Mouse (Mus musculus) brain, embryonic 14.5 days (tissue): Measurements from ENCODE around the gene Kdelr3. TPM values are rescaled to one million over a fixed set of nuclear protein-coding genes. Genes with fewer than 3 reads are reported as not detected.
A peak's percentile ranks its signal among the peaks of the same experiment; 100 is the strongest.

Experiments
- DNase-seq: peaks from one replicate; pipeline ENCODE4 v3.0.0-alpha.2; 2011; ENCODE audit warnings: low read depth
- CTCF ChIP-seq: fragments of 200-500 bp; IDR thresholded peaks from 2 replicates; pipeline ENCODE4 v1.5.1; 2012; ENCODE audit warnings: inconsistent platforms, mild to moderate bottlenecking, moderate library complexity, borderline replicate concordance; ENCODE audit not compliant: insufficient read depth, insufficient read length; ENCODE audit errors: extremely low read depth
- POLR2A ChIP-seq: fragments of 200-500 bp; IDR thresholded peaks from 2 replicates; pipeline ENCODE4 v1.6.1; 2012; ENCODE audit warnings: mild to moderate bottlenecking, inconsistent platforms, borderline replicate concordance; ENCODE audit not compliant: poor library complexity, insufficient read depth, insufficient read length, severe bottlenecking; ENCODE audit errors: extremely low read depth
- polyA plus RNA-seq: library from polyadenylated mRNA; depleted of rRNA; stranded (reverse); fragments of >200 nt; gene quantifications from 2 replicates; pipeline ENCODE4 v1.2.3, GENCODE M21; 2012; rRNA removed

The Kdelr3 gene
- polyA plus RNA-seq, 1 experiment, result 11.3 TPM

DNA sequence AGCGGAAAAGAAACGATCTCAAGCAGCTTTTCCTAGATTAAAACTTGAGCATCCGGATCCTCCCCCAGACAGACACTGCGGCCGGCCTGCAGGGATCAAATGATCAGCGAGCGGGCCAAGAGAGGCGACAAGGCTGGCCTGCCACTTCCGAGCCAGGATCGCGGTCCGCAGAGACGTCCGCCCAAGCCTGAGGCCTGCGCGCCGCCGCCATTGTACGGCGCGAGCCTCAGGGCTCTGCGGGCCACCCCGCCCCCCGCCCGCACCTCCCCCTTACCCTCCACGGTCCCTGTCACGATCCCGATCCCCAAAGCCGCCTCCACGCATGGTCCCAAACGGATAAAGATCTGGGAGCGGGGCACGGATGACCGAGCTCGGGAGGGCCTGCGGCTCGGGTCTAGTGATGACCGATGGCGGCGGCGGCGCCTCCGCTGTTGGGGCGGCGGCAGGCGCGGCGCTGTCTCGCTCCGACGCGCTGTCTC lies 29.7 kb downstream of the Kdelr3 start:
- TF ChIP-seq POLR2A (no peak), CTCF (no peak)

DNA sequence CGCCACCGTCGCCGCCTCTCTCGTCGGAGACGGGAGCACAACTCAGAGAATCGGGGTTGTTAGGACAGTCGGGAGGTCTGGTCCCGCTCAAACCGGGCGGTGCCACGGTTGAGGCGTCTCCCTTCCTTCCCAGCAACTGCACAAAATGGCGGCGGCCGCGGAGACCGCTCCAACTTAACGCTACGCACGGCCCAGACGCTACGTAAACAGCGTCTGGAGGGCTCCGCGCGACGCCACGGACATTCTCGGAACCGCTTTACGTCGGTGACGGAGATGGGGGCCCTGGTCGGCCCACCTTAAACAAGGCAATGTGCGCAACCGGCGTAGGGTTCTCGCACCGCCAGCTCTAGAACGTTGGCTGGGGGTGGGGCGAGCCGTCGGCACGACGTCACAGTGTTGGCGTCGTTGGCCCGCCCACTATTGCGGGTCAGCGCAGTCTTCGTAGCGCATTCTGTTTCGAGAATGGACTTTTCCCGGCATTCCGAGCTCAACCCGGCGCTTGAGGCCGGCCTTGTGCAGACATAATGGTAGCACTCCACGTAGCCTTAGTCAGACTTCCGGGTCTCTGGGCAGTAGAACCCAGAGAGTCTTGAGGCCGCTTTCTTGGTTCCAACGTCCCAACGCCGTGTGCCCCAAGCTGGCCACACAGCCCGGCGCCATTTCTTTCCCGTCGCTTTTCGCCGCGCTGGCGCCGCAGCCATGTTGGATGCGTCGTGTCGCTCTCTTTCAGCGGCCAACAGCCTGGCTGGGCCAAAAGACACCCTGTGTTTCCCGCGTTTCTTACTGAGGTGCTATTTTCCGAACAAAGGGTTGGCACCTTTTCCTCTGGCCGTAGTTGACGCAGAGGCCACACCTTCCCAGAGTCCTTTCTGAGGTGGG lies 30.4 kb downstream of the Kdelr3 start, which contains the start of gene Ddx17:
Ddx17 (minus strand) TSS at position 332 of the 879 bp plus-strand sequence.
- DNase-seq, result peak; percentile 99
- peak; percentile 73; the same call in 1 of the 2 replicates for TF ChIP-seq POLR2A
- no peak for TF ChIP-seq CTCF

More for the DNA sequence above, 29.7 kb downstream of the Kdelr3 start:
- DNase-seq, result peak; percentile 70

DNA sequence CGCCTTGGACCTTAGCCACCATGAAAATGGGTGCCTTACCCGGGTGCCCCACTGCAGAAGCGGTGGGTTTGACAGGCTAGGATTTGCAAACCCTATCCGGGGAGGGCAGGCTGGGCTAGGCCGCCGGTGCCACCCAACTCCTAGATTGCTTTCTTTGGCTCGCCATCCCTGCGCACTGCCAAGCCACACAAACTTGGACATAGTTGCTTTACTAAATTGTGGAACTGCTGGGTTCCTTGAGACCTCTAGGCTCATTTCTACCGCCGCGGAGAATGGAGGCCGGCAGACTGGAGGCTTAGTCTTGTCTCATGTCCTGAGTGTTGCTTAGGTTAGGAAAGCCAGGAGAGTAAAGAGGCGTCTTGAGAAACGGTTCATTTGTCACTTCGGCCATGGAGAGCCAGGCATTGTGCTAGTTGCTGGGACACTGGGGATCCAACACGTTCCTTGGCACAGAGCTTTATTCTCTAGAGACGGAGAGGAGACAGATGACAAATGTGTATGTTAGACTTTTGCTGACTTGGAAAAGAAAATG lies 31.1 kb downstream of the Kdelr3 start:
- DNase-seq, result no peak
- TF ChIP-seq POLR2A (no peak), CTCF (no peak)

DNA sequence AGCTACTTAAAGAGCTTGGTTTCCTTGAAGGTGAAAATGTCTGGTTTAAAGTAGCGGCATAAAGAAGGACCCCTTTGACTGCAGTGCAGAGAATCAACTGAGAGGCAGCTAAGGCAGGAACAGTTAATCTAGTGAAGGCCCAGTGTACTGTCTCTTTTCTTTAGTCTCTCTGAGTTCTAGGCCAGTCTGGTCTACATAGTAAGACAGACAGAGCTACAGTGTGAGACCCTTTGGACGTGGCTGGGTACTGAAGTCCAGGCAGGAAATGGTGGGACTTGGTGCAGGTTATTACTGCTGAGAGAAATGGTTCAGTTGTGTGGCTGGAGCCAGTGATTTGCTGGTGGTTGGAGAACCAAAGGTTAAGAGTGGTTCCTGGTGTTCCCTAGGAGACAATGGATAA lies 32.0 kb downstream of the Kdelr3 start:
- TF ChIP-seq CTCF (no peak), POLR2A (no peak)
- no peak for DNase-seq

DNA sequence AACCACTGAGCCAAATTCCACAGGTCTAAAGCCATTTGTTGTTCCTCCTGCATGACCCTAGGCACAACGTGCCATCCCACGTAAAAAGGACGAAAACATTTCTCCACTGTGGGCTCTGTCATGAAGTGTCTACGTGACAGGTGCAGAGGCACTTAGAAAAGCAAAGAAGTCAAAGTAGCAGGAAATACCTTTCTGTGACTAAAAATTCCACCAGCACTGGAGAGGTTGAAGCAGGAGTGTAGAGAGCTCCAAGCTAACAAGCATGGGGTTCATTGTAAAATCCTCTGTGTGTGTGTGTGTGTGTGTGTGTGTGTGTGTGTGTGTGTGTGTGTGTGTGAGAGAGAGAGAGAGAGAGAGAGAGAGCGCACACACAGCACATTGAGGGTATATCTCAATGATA lies 36.4 kb downstream of the Kdelr3 start:
- no peak for DNase-seq
- TF ChIP-seq POLR2A (no peak), CTCF (no peak)

DNA sequence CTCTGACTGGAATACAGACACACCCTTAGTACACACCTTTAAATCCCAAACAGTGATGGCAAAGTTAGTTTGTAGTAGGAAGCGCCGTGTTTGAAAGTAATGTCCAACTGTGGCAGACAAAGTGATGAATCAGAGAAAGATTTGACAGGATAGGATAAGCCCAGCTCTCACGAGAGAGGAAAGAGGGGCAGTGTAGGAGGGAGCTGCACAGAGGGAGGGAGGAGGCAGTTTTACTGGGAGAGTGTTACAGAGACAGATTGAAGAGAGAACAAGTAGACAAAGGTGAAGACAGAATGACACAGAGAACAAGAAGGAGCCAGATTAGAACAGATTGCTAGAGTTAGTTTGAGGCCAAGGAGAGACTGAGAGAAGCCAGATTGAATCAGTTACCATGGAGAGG lies 43.4 kb downstream of the Kdelr3 start:
- no peak for DNase-seq
- TF ChIP-seq POLR2A (no peak), CTCF (no peak)

DNA sequence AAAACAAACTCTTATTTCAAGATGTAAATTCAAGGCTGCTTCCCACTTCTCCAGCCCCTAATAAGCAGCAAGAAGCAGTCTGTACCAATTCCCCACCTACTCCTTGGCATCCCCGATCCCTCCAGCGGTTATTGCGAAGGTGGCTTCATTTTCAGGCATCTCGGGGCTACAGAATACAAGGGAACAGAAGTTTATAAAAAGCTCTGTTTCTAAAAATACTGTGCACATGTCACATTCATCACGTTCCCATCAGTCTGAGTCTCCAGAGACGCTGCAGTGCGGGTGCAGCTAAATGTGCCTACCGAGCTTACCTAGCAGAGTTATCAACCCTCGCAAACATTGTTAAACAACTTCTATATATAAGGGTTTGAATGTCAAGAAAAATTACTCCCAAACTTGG lies 46.2 kb downstream of the Kdelr3 start:
- DNase-seq, result no peak

DNA sequence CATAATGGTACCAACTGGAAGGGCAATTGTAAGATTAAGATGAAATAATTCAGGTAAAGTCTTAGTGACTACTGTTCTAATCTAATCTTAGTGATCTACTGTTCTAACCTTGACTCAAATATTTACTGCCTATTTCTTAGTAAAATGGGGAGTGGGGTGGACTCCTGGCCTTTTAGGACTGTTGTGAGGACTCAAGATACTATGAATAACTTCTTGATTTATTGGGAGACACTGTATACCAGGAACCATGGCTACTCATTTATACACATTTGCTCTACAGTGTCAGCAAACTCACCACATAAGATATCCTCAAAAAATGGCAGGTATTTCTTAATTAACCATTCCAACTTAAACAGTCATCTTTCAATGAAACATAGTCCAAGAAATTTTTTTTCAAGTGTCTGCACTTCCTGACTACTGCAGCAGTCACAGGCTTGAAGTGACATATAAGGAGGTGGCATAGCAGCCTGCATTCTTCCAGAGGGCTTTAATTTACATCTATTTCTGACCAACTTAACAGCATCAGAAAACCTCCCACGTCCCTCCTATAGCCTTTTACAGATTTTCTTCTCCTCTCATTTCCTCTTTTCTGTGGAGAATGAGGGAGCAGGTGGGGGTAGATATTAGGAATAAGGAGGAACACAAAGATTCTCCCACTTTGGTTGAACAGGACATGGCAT lies 59.5 kb downstream of the Kdelr3 start:
- TF ChIP-seq CTCF, result no peak
- no peak for TF ChIP-seq POLR2A
- no peak for DNase-seq

More for the DNA sequence above, 46.2 kb downstream of the Kdelr3 start:
- no peak for TF ChIP-seq CTCF
- TF ChIP-seq POLR2A, result no peak

DNA sequence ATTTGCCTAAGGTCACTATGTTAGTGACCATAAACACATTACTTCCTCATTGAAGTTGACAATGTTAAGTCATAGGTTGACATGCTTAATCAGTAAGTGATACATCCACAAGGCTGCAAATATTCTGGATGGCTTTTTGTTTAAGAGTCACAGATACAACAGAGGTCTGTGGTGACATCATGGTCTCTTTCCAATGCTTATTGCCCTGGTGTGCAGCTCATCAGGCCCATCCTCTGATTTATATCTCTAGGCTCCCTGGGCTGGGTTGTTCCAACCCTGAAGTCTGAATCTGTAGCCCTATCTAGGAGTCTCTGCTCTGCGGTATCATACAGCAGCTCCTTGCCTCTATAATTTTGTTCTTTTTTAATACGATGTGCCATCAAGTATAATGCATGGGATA lies 60.7 kb downstream of the Kdelr3 start:
- no peak for TF ChIP-seq POLR2A
- TF ChIP-seq CTCF, result no peak
- DNase-seq, result no peak

Other genes with a start within 250 kb of the Kdelr3 start
- 1.8 and 2.9 TPM in 2 replicates for gene Baiap2l2, start 230.9 kb upstream of the Kdelr3 start, polyA plus RNA-seq
- gene Pla2g6, start 188.0 kb upstream of the Kdelr3 start, polyA plus RNA-seq, result 98.9 and 153 TPM in 2 replicates
- 1.8 and 2.6 TPM in 2 replicates for gene Maff, start 169.8 kb upstream of the Kdelr3 start, polyA plus RNA-seq
- gene Tmem184b, start 112.8 kb upstream of the Kdelr3 start, polyA plus RNA-seq, result 52.3 and 70.7 TPM in 2 replicates
- gene Csnk1e, start 60.8 kb upstream of the Kdelr3 start, polyA plus RNA-seq, result 403 and 452 TPM in 2 replicates
- gene Kcnj4, start 11.2 kb upstream of the Kdelr3 start, polyA plus RNA-seq, result 0.30 and 0.68 TPM in 2 replicates
- 721 and 963 TPM in 2 replicates for gene Ddx17, start 30.3 kb downstream of the Kdelr3 start, polyA plus RNA-seq
- 4.0 and 5.0 TPM in 2 replicates for gene Dmc1, start 88.7 kb downstream of the Kdelr3 start, polyA plus RNA-seq
- gene Fam227a, start 142.5 kb downstream of the Kdelr3 start, polyA plus RNA-seq, result 33.7 and 33.9 TPM in 2 replicates
- 29.4 and 31.5 TPM in 2 replicates for gene Cby1, start 142.8 kb downstream of the Kdelr3 start, polyA plus RNA-seq
- gene Tomm22, start 154.4 kb downstream of the Kdelr3 start, polyA plus RNA-seq, result 114 and 142 TPM in 2 replicates
- gene Josd1, start 171.5 kb downstream of the Kdelr3 start, polyA plus RNA-seq, result 34.9 and 37.4 TPM in 2 replicates
- gene Gtpbp1, start 174.4 kb downstream of the Kdelr3 start, polyA plus RNA-seq, result 41.2 and 61.0 TPM in 2 replicates
- gene Sun2, start 226.1 kb downstream of the Kdelr3 start, polyA plus RNA-seq, result 46.5 and 47.9 TPM in 2 replicates